Mouse (Mus musculus): ENCODE measurements at regions not wholly inside any gene's neighbourhood (a gene's known extent, or its start where the extent isn't known, plus 50 kb on each side); places are given as distances from the start of the nearest gene placed in this dataset.

GRCm38 (mm10) chr3:34765151-34765550 lies 114.9 kb downstream of the Sox2 start:
- Histone ChIP-seq H3K27ac (replicated peaks) (no peak overlapping the region), H3K4me2 (no peak overlapping the region), H3K9ac (replicated peaks) (no peak overlapping the region), H3K4me1 (no peaks in the 10 kb centered on the region), H3K36me3 (no peaks in the 10 kb centered on the region), H3K27me3 (replicated peaks) (no peaks in the 10 kb centered on the region), H3K4me3 (replicated peaks) (no peak overlapping the region), H3K9me3 (replicated peaks) (no peaks in the 10 kb centered on the region)
- WGBS, result 73% methylated on average over 6 of the region's 6 CpGs
- ATAC-seq (ENCODE audit: low FRiP score), result no peak

GRCm38 (mm10) chr3:34769818-34770217 lies 119.6 kb downstream of the Sox2 start:
- Histone ChIP-seq H3K9me3 (replicated peaks) (no peaks in the 10 kb centered on the region), H3K36me3 (no peaks in the 10 kb centered on the region), H3K27me3 (replicated peaks) (no peaks in the 10 kb centered on the region), H3K27ac (replicated peaks) (no peak overlapping the region), H3K9ac (replicated peaks) (no peak overlapping the region), H3K4me2 (no peak overlapping the region), H3K4me3 (replicated peaks) (no peak overlapping the region), H3K4me1 (peaks cover 7% of the 10 kb centered on the region; the same call in 1 of the 2 replicates)
- no peak for ATAC-seq (ENCODE audit: low FRiP score)
- WGBS, result 28% methylated on average over 2 of the region's 3 CpGs

- Histone ChIP-seq H3K4me1 (peaks cover 7% of the 10 kb centered on the region; the same call in 1 of the 2 replicates), H3K4me3 (replicated peaks) (no peak overlapping the region), H3K9ac (replicated peaks) (no peak overlapping the region), H3K36me3 (no peaks in the 10 kb centered on the region), H3K27me3 (replicated peaks) (no peaks in the 10 kb centered on the region), H3K9me3 (replicated peaks) (no peaks in the 10 kb centered on the region), H3K4me2 (no peak overlapping the region), H3K27ac (replicated peaks) (no peak overlapping the region)
- no peak for ATAC-seq (ENCODE audit: low FRiP score)
- 86% methylated on average over 6 of the region's 6 CpGs for WGBS
Measured at GRCm38 (mm10) chr3:34770271-34770670, 120.1 kb downstream of the Sox2 start.

GRCm38 (mm10) chr3:34772035-34772434 lies 121.8 kb downstream of the Sox2 start:
- no peak overlapping the region for H3K4me2 ChIP-seq
- H3K9me3 ChIP-seq (replicated peaks), result no peaks in the 10 kb centered on the region
- H3K9ac ChIP-seq (replicated peaks), result no peak overlapping the region
- 89% methylated on average over 3 of the region's 3 CpGs for WGBS
- H3K36me3 ChIP-seq, result no peaks in the 10 kb centered on the region
- H3K4me3 ChIP-seq (replicated peaks), result no peak overlapping the region
- ATAC-seq (ENCODE audit: low FRiP score), result no peak
- H3K27me3 ChIP-seq (replicated peaks), result no peaks in the 10 kb centered on the region
- peaks cover 7% of the 10 kb centered on the region; the same call in 1 of the 2 replicates for H3K4me1 ChIP-seq
- H3K27ac ChIP-seq (replicated peaks), result no peak overlapping the region

GRCm38 (mm10) chr3:34773678-34774425 lies 123.6 kb downstream of the Sox2 start:
- WGBS, result 30% methylated on average over 23 of the region's 23 CpGs
- Histone ChIP-seq H3K4me2 (peak overlapping the region; percentile 38), H3K4me1 (peaks cover 7% of the 10 kb centered on the region; the same call in 1 of the 2 replicates), H3K4me3 (replicated peaks) (no peak overlapping the region), H3K27me3 (replicated peaks) (no peaks in the 10 kb centered on the region), H3K9ac (replicated peaks) (no peak overlapping the region), H3K9me3 (replicated peaks) (no peaks in the 10 kb centered on the region), H3K27ac (replicated peaks) (no peak overlapping the region), H3K36me3 (no peaks in the 10 kb centered on the region)
- ATAC-seq (ENCODE audit: low FRiP score), result 0 out of 2 replicates have a peak, but pooled peaks have one; percentile 31

GRCm38 (mm10) chr3:34781770-34782169 lies 131.6 kb downstream of the Sox2 start:
- Histone ChIP-seq H3K27ac (replicated peaks) (no peak overlapping the region), H3K27me3 (replicated peaks) (no peaks in the 10 kb centered on the region), H3K4me2 (no peak overlapping the region), H3K36me3 (no peaks in the 10 kb centered on the region), H3K9ac (replicated peaks) (no peak overlapping the region), H3K4me1 (no peaks in the 10 kb centered on the region), H3K4me3 (replicated peaks) (no peak overlapping the region), H3K9me3 (replicated peaks) (no peaks in the 10 kb centered on the region)
- WGBS, result 89% methylated on average over 6 of the region's 6 CpGs
- no peak for ATAC-seq (ENCODE audit: low FRiP score)

- Histone ChIP-seq H3K9ac (replicated peaks) (no peak overlapping the region), H3K4me3 (replicated peaks) (no peak overlapping the region), H3K4me1 (no peaks in the 10 kb centered on the region), H3K27ac (replicated peaks) (no peak overlapping the region), H3K4me2 (no peak overlapping the region), H3K36me3 (no peaks in the 10 kb centered on the region), H3K27me3 (replicated peaks) (no peaks in the 10 kb centered on the region), H3K9me3 (replicated peaks) (no peaks in the 10 kb centered on the region)
- WGBS, result 89% methylated on average over 1 of the region's 1 CpGs
- ATAC-seq (ENCODE audit: low FRiP score), result no peak
Measured at GRCm38 (mm10) chr3:34783398-34783797, 133.2 kb downstream of the Sox2 start.

GRCm38 (mm10) chr3:34787211-34787610 lies 137.0 kb downstream of the Sox2 start:
- no peak for ATAC-seq (ENCODE audit: low FRiP score)
- 82% methylated on average over 3 of the region's 3 CpGs for WGBS
- H3K27ac ChIP-seq (replicated peaks), result no peak overlapping the region
- no peaks in the 10 kb centered on the region for H3K4me1 ChIP-seq
- no peaks in the 10 kb centered on the region for H3K27me3 ChIP-seq (replicated peaks)
- no peaks in the 10 kb centered on the region for H3K9me3 ChIP-seq (replicated peaks)
- H3K4me3 ChIP-seq (replicated peaks), result no peak overlapping the region
- H3K36me3 ChIP-seq, result no peaks in the 10 kb centered on the region
- no peak overlapping the region for H3K9ac ChIP-seq (replicated peaks)
- no peak overlapping the region for H3K4me2 ChIP-seq

GRCm38 (mm10) chr3:34795103-34795983 lies 145.1 kb downstream of the Sox2 start:
- peak; percentile 71; the same call in 1 of the 2 replicates for ATAC-seq (ENCODE audit: low FRiP score)
- no peaks in the 10 kb centered on the region for H3K36me3 ChIP-seq
- H3K4me3 ChIP-seq (replicated peaks), result peak overlapping the region; percentile 28
- H3K9ac ChIP-seq (replicated peaks), result no peak overlapping the region
- no peak overlapping the region for H3K27ac ChIP-seq (replicated peaks)
- peaks cover 9% of the 10 kb centered on the region for H3K27me3 ChIP-seq (replicated peaks)
- peak overlapping the region; percentile 54 for H3K4me2 ChIP-seq
- WGBS, result 22% methylated on average over 23 of the region's 23 CpGs
- no peaks in the 10 kb centered on the region for H3K9me3 ChIP-seq (replicated peaks)
- H3K4me1 ChIP-seq, result peaks cover 14% of the 10 kb centered on the region

GRCm38 (mm10) chr3:34795984-34796266 lies 145.7 kb downstream of the Sox2 start:
- no peaks in the 10 kb centered on the region for H3K9me3 ChIP-seq (replicated peaks)
- peaks cover 14% of the 10 kb centered on the region for H3K4me1 ChIP-seq
- H3K27me3 ChIP-seq (replicated peaks), result peaks cover 13% of the 10 kb centered on the region
- H3K4me2 ChIP-seq, result peak overlapping the region; percentile 54
- no peak overlapping the region for H3K9ac ChIP-seq (replicated peaks)
- H3K4me3 ChIP-seq (replicated peaks), result peak overlapping the region; percentile 28
- H3K27ac ChIP-seq (replicated peaks), result no peak overlapping the region
- 12% methylated on average over 5 of the region's 5 CpGs for WGBS
- ATAC-seq (ENCODE audit: low FRiP score), result no peak
- H3K36me3 ChIP-seq, result no peaks in the 10 kb centered on the region

GRCm38 (mm10) chr3:34808833-34809232 lies 158.6 kb downstream of the Sox2 start:
- Histone ChIP-seq H3K27ac (replicated peaks) (no peak overlapping the region), H3K9me3 (replicated peaks) (no peaks in the 10 kb centered on the region), H3K4me1 (peaks cover 13% of the 10 kb centered on the region), H3K4me3 (replicated peaks) (no peak overlapping the region), H3K4me2 (no peak overlapping the region), H3K27me3 (replicated peaks) (0 out of 2 replicates have a peak, but pooled peaks cover 7% of the 10 kb centered on the region), H3K36me3 (no peaks in the 10 kb centered on the region), H3K9ac (replicated peaks) (no peak overlapping the region)
- 31% methylated on average over 6 of the region's 6 CpGs for WGBS
- ATAC-seq (ENCODE audit: low FRiP score), result no peak

GRCm38 (mm10) chr3:34811753-34812152 lies 161.5 kb downstream of the Sox2 start:
- peaks cover 8% of the 10 kb centered on the region for H3K4me1 ChIP-seq
- 67% methylated on average over 4 of the region's 4 CpGs for WGBS

More at GRCm38 (mm10) chr3:34811753-34812152, 161.5 kb downstream of the Sox2 start:
- no peaks in the 10 kb centered on the region for H3K36me3 ChIP-seq
- no peak overlapping the region for H3K9ac ChIP-seq (replicated peaks)
- no peaks in the 10 kb centered on the region for H3K9me3 ChIP-seq (replicated peaks)
- ATAC-seq (ENCODE audit: low FRiP score), result no peak
- H3K27ac ChIP-seq (replicated peaks), result no peak overlapping the region
- H3K4me2 ChIP-seq, result no peak overlapping the region
- 0 out of 2 replicates have a peak, but pooled peaks cover 7% of the 10 kb centered on the region for H3K27me3 ChIP-seq (replicated peaks)
- no peak overlapping the region for H3K4me3 ChIP-seq (replicated peaks)
